Mouse (Mus musculus): ENCODE results near the gene Pop7.

Pop7 gene

DNA sequence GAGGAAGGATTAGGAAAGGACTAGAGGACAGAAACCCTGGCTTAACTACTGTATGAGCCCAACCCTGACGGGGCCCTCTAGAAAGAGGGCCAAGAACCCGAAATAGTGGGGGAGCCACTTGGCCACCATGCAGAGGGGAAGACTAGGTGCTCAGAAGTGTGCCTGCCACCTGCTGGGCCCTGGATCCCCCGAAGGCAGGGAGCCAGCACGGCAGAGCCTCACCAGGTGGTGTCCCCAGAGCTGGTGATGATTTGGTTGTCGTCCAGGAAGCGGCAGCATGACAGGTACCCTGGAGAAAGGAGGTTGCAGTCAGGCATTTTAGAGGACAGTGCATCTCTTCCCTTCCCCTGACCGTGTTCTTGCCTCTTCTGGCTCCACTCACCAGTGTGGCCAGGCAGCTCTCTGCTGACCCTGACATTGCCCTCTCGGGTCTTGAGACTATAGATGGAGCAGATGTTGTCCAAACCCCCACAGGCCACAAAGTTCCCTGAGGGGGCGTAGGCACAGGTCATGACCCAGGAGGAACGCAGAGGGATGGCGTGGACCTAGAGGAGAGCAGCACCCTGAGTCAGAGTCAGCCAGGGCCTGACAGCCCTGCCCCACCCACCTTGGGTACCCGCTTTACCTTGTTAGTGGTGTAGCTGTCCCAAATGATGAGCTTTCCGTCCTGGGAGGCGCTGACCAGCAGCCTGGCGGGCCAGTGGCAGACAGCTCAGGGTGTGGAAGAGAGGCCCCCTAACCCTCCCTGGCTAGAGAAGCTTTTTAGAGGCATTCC is 27.1 kb upstream of the Pop7 start:
- intact Hi-C loops (cut with DNase I): no loop called here

DNA sequence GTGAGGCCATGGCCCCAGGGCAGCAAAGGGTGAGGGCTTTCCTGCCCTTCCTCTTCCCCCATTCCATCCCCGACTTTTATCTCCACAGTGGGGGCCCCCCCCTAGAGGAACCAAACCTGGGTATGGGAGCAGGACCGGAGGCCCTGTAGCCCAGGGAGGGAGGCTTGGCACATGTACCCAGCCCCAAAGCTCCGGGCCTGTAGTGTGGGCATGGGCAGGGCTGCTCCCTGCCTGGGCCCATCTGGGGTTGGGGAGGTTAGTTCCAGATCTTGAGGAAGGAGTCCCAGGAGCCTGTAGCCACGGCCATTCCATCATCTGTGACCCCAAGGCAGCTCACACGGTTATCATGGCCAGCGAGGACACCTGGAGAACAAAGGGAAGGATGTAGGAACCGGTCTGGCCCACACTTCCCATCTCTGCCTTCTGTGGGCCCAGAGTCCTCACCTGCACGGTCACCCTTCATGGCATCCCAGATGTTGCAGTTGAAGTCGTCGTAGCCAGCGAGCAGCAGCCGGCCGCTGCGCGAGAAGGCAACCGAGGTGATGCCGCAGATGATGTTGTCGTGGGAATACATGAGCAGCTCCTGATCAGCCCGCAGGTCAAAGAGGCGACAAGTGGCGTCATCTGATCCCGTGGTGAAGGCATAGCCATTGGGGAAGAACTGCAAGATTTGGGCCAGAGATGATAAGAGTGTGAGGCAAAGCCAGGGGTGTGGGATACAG is 26.1 kb upstream of the Pop7 start:
- intact Hi-C loops (cut with DNase I): no loop called here

DNA sequence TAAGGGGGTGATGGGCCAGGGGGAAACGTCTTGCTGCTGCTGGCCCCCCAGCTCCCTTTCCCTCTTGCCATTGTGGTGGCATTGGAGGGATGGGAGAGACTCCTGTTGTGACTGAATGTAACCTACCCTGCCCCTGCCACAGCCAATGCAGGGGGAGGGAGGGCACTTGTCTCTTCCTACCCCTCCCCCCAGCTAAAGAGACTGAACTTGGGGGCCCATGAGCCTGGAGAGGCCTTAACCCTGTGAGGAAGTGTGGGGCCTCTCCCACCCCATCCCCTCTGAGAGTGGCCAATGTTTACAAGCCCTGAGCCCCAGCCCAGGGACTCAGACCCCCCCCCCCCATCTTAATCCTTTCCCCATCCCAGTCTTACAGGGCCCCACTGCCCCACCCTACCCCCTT is 25.1 kb upstream of the Pop7 start:
- intact Hi-C loops (cut with DNase I): no loop called here

DNA sequence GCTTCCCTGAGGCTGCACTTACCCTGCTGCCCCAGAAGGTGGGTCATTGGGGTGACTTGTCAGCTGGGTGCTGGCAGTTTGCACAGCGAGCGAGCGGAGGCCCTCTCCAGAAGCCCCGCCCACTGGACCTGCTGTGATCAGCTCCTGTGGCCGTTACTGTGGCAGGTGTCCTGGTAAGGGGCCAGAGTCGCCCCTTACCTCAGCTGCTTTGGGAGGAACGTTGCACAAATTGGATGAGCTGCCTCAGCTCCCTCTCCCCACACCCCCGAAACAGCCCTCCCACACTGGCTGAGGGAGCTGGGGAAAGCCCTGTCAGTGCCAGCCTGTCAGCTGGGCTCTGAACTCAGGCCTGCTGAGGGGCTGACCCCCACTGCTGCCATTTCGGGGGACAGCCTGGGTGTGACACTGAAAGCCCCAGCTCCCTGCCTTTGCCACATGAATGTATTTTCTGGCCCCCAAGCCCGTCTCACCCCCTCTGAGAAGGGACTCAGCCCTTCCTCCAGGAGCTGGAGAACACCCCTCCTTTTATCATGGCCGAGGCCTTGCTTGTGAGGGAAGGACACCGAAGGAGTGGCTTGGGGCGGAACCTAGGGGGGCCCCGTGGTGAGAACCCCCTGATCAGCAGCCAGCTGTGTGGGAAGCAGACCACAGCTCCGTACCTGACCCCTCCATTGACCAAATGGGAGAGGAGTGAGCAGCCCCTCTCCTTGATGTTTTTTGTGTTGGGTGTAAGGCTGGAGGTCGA is 24.0 kb upstream of the Pop7 start:
- intact Hi-C loops (cut with DNase I): no loop called here

DNA sequence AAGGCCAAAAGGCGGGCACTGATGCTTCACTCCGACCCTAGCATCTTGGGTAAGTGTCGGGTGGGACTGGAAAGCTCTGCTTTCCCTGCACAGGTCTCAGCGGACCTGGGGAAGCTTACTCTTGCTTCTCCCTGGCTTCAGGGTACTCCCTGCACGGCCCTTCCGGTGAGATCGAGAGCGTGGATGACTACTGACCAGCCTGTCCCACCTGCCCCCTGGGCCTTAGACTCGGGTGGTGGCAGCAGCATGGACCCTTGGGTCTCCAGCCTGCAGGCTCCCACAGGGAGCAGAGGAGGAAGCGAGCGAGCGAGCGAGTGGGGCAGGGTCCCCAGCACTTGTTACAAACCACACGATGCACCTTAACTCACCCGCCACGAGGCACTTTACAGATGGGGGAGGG is 23.2 kb upstream of the Pop7 start:
- intact Hi-C loops (cut with DNase I): no loop called here

DNA sequence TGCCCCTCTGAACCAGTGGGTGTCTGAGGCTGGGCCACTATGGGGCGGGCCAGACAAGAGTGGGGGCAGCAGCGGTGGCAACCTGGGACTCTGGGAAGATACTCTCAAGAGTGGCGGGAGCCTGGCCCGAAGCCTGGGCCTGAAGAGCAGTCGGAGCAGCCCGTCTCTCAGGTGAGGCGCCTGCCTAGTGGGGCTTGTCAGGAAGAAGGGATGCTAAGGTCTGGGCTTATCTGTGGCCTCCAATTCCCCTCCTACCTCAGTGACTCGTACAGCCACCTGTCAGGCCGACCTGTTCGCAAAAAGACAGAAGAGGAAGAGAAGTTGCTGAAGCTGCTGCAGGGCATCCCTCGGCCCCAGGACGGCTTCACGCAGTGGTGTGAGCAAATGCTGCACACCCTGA is 22.4 kb upstream of the Pop7 start:
- intact Hi-C loops (cut with DNase I): no loop called here

DNA sequence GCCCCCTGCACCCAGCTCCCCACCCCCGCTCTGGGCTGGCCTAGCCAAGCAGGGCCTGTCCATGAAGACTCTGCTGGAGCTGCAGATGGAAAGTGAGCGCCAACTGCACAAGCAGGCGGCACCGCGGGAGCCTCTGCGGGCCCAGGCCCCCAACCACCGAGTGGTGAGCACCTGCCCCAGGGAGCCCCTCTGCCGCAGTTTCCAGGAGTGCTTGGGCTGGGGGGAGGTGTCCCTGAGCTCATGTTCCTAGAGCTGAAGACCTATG is 21.9 kb upstream of the Pop7 start:
- intact Hi-C loops (cut with DNase I): no loop called here

DNA sequence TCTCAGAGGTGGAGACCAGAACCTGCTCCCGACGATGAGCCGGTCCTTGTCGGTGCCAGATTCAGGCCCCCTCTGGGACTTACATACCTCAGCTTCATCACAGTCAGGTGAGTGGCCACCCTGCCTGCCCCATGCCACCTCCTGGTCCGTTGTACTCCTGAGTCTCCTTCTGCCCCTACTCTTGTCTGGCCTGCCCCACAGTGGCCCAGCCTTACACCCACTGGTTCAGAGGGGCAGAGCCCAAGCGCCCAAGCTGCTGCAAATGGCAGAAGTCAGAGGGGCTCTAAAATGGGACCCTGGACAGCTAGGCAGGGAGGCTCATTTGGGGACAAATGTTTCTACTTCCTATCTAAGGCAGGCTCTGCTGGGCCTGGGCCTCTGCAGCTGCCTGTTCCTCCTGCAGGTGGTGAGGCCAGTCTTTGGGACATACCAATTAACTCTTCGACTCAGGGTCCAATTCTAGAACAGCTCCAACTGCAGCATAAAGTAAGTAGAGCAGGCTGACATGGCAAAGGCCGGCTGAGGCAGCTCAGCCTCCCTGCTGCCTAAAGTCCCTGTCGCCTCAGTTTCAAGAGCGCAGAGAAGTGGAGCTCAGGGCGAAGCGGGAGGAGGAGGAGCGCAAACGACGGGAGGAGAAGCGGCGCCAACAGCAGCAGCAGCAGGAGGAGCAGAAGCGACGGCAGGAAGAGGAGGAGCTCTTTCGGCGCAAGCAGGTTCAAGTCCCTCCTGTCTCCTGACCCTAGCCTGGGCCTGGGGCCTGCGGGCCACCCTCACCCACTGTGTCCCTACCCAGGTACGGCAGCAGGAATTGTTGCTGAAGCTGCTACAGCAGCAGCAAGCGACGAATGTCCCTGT is 21.3 kb upstream of the Pop7 start:
- intact Hi-C loops (cut with DNase I): no loop called here

DNA sequence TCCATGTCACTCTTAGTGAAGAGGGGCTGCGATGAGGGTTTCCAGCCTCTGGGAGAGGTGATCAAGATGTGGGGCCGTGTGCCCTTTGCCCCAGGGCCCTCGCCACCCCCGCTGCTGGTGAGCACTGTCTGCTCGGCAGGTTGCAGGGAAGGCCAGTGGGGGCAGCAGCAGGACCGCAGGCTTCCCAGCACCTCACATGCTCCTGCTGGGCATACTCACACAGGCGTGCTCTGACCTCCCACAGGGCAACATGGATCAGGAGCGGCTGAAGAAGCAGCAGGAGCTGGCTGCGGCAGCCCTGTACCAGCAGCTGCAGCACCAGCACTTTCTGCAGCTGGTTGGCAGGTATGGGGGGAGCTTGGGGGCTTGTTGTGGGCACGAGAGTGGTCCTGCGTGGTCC is 20.4 kb upstream of the Pop7 start:
- intact Hi-C loops (cut with DNase I): no loop called here

DNA sequence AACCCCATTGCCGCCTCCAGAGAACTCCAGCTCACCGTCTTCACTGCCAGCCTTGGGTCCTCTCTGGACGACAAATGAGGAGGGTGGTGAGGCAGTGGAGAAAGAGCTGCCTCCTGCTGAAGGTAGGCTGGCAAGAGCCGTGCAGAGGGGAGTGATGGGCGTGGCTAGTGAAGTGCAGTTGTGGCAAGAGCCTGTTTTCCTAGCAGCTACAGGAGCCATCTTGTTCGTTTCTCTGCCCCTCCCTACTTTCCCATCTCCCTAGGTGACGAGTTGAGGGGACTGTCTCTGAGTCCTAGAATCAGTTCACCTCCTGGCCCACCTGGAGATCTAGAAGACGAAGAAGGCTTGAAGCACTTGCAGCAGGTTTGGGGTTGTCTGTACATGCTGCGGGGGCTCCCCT is 19.5 kb upstream of the Pop7 start:
- intact Hi-C loops (cut with DNase I): no loop called here

DNA sequence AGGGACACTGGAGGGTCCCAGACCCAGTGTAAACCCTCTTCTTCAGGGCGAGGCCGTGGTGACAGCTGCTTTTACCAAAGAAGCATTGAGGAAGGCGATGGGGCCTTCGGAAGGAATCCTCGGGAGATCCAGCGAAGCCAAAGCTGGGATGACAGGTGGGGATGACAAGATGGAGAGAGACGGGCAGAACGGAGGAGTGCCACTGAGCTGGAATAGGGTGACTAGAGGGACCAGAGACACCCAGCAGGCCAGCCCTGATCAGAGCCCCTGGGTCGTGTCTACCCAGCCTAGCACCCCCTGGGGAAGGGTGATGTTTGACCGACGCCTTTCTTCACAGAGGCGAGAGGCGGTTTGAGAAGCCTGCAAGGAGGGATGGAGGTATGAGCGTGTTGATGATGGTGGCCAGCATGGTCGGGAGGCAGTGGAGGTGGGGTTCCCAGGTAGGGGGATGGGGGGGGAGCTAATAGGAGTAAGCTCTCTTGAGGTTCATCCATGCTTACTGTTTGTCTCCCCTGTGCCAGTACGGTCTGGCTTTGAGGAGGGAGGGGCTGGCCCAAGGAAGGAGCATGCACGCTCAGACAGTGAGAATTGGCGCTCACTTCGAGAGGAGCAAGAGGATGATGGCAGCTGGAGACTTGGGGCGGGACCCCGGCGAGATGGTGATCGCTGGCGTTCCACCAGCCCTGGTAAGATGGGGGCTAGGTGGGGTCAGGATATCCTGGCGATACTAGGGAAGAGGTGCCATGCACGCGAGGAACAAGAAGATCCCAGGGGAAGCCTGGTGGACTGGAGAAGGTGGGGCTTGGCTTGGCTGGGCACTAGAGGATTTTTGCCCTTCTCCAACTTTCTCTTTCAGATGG is 17.6 kb upstream of the Pop7 start:
- intact Hi-C loops (cut with DNase I): loop anchor here (5.0 kb wide), 1 partner anchor 57 kb away; no protein-coding TSS in a partner anchor

DNA sequence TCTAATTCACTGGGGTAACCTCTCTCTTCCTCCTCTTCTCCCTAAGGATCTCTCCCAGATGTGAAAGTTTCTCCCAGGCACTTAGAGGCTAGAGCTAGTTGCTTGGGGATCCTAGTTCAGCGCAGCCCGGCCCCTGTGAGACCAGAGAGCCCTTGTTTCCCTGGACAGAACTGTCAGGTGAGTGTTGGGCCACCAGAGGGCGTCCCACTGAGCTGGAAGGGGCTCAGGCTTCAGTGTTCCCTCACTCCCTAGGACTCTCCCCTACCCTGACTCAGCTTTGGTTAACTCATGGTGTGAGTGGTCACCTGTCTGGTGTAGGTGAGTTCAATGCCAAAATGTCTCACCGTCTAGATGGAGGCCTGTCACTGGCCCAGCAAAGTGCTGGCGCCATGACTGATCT is 16.1 kb upstream of the Pop7 start, which contains the start of gene Gigyf1:
TSS of gene Gigyf1 (plus strand) at position 113 of the 400 bp plus-strand sequence.
- intact Hi-C loops (cut with DNase I): loop anchor here (5.0 kb wide), 1 partner anchor 59 kb away; no protein-coding TSS in a partner anchor

DNA sequence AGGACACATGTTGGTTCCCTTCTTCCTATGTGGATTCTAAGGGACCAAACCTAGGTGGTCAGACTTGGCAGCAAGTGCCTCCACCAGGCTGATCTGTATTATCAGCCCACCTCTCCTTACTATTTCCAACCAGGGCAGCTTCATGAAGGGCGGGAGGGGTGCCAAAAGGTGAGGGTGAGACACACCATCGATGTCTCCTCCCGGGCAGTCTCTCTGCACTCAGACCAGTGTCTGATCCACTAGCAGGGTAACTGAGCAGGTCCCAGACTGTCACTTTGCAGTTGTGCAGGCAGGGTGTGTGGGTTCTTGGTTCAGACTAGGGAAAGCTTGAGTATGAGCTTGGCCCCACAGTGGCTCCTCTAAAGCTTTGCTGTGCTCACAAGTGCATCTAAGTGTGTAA is 12.5 kb upstream of the Pop7 start:
- intact Hi-C loops (cut with DNase I): loop anchor here (5.0 kb wide), 1 partner anchor 62 kb away; no protein-coding TSS in a partner anchor

DNA sequence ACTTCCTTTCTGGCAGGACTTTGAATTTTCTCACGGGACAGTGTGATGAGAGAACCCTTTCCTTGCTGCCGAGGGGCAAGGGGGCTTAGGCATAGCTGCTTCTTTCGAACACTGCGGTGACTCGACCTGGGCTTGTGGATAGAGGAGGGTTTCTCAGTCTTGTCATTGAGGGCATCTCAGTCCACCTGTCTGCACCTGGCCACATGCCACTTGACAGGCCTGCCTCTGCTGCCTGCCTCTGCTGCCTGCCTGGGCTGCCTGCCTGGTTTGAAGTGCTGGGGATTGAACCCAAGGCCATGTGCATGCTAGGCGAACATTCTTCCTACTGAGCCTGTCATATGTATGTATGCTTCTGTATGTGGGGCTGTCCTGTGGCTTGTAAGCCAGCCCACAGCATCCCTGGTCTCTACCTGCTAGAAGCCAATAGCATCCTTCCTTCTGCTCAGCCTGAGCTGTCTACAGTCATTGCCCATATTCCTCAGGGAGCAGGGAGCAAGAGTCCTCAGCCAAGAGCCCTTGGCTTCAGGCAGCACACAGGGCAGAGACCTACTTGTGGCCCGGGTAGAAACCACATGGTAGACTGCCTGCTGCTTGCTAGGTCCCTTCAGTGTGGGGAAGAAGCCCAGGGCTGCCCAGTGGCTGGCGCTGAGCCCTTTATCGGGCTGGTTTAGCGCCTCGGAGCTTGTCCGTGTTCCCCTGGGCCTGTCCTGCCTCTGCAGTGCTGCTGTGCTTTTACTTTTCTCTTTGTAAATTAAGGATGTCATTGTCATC is 11.8 kb upstream of the Pop7 start:
- intact Hi-C loops (cut with DNase I): no loop called here

DNA sequence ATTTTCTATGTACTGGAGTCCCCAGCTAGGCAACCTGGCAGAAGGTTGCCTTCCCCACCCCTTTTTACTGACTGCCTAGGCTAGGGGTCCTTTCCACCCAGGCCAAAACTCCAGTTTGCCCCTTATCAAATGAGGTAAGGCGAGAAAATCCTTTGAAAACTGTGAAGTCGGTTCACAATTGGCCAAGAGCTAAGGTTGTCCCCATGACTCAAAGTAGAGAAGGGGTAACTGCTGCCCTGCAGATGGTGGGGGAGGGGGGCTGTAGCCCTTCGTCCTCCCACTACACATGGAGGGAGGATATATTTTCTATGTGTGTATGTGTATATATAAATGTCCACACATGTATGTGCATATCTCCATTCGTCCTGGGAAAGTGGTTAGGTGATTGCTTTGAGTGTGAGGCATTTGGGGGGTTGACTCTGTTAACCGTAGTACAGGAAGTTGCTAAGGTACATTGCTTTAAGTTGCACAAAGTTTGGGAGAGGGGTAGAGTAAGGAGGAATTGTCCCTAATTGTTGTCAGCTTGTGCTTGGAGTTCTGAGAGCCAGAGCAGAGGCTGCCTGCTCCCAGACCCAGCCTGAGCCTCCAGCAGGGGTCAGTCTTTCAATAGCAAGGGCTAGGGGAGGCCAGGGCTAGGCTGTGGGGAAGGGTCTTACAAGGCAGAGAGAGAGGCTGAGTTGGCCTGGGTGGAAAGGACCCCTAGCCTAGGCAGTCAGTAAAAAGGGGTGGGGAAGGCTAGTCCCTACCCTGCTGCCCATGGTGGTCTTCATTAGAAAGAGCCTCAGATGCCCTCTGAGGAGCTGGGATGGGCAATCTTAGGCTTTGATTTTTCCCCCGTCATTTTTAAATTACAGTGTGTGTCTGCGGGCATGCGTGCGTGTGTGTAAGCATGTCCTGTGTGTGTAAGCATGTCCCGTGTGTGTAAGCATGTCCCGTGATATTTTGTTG is 10.8 kb upstream of the Pop7 start:
- intact Hi-C loops (cut with DNase I): no loop called here

DNA sequence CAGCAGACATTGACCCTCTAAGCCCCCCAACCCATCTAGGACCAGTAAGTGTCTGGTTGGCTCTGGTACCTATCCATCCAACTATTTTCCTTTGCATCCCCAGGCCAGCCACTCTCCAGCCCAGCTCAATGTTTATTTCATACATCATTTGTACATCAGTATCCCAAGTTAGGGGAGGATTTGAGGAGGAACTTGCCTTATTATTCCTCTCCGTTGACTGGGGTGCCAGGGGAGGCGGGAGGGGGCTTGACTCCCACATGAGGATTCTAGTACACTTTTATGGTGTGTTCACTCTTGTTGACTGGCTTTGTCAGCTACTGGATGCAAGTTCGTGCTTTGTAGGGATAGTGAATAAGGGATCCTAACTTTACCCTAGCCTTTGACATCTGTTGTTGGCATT is 9.4 kb upstream of the Pop7 start:
- intact Hi-C loops (cut with DNase I): no loop called here

DNA sequence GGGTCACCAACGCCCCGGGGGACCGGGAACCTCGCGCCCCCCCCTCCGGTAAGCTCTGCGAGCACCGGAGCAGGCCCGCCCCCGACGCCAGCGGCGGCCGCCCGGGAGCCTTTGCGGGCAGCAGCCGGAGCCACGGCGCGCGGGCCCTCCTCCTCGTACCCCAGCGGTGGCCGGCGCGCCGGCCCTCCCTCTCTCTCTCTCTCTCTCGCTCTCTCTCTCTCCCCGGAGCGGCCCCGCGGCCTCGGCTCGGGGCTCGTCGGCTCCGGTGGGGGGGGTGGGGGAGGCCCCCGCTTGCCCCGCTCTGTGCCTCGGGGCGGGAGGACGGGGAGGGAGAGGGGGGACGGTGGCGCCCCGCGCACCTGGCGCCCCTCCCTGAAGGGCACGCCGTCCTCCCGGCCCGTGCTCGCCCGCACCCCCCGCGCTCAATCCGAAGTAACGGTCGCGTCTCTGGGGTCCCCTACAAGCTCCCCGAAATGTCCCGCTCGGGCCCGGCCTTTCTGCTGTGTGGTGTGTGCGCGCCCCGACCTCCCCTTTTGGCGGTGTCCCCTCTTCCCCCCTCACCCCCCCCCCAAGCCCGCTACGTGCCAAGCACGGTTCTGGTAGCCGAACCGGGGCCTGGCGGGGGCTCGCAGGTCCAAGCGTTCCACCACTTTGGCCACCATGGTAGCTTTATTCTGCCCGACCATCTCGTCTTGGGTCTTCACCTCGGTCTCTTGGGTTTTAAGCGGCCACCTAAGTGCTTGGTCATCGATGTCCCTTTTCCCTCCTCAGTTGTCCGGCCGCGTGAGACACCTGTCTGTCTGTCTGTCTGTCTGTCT is 8.5 kb upstream of the Pop7 start:
- intact Hi-C loops (cut with DNase I): no loop called here

Data from adrenal gland (tissue).